Mouse (Mus musculus) adrenal gland, adult 10 weeks (tissue): Measurements from ENCODE around the gene Slc4a1. TPM values are rescaled to one million over a fixed set of nuclear protein-coding genes. Genes with fewer than 3 reads are reported as not detected.

Source experiments
- polyA plus RNA-seq: library from polyadenylated mRNA; stranded (reverse); fragments of 350-450 nt; fragmentation: Illumina TruSeq; extraction: RNeasy Lipid Tissue Mini Kit (QIAGEN cat#74804); gene quantifications from one replicate; pipeline ENCODE4 v1.2.3, GENCODE M21; 2014; ENCODE audit warnings: low read depth, low replicate concordance

Slc4a1 gene
- not detected for polyA plus RNA-seq

DNA sequence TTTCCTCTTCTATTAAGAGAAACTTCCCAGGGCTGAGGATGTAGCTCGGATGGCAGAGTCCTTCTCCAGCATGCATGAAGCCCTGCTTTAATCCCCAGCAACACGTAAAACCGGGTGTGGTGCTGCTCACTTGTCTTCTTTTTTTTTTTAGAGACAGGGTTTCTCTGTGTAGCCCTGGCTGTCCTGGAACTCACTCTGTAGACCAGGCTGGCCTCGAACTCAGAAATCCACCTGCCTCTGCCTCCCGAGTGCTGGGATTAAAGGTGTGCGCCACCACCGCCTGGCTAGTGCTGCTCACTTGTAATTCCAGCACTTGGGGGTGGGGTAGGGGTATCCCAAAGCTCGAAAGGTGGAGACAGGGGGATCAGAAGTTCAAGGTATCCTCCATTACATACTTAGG is at the start of gene Slc4a1:
Slc4a1 (minus strand) TSS at position 101 of the 400 bp plus-strand sequence.

DNA sequence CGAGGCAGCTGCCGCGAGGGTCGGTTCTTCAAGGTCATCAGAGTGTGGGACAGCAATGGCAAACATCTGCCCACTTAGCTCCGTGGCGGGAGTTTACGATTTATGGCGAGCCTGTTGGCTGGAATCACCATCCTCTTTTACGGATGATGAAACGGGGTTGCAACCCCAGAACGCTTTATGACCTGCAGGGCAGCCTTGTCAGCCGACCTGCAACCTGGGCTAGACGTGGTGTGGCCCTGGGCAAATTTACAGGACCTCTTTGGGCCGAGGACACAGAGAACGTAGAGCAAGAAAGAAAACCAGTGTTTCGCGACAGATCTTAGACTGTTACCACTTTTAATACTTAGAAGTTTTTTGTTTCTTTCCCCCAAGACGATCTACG is 41.8 kb upstream of the Slc4a1 start, which contains the start of gene Slc25a39:
Slc25a39 (minus strand) TSS at position 113 of the 382 bp plus-strand sequence.

GRCm38 (mm10) chr11:102393238-102393634 is 27.2 kb upstream of the Slc4a1 start, which contains the start of gene Rundc3a:
Rundc3a (plus strand) TSS chr11:102393403.

DNA sequence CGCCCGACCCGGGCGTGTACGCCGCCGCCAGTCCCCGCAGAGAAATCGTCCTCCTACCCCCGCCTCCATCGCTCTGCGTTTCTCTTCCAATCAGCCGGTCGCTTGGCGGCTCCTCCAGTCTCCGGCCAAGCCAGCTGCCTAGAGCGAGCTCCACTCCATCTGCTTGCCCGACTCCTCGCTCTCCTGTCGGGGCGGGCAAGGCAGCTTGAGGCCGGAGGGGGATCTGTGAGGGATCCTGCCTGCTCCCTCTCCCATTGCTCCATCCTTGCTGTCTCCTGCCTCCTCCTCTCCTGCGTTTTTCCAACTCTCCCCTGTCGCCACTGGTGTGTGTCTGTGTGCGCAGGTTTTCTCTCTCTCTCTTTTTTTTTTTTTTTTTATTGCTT is 46.6 kb downstream of the Slc4a1 start, which contains the start of gene Ubtf:
Ubtf (minus strand) TSS at position 333 of the 383 bp plus-strand sequence.

Other genes with a start within 250 kb of the Slc4a1 start
- not detected for gene Nags, start 220.7 kb downstream of the Slc4a1 start, polyA plus RNA-seq
- gene Tmem101, start 209.8 kb downstream of the Slc4a1 start, polyA plus RNA-seq: 4.9 TPM
- gene Lsm12, start 180.9 kb downstream of the Slc4a1 start, polyA plus RNA-seq: 81.9 TPM
- 1.8 TPM for gene G6pc3, start 176.6 kb downstream of the Slc4a1 start, polyA plus RNA-seq
- 1.4 TPM for gene Hdac5, start 136.0 kb downstream of the Slc4a1 start, polyA plus RNA-seq
- not detected for gene BC030867, start 117.3 kb downstream of the Slc4a1 start, polyA plus RNA-seq
- 0.23 TPM for gene Asb16, start 97.5 kb downstream of the Slc4a1 start, polyA plus RNA-seq
- 6.9 TPM for gene Tmub2, start 81.3 kb downstream of the Slc4a1 start, polyA plus RNA-seq
- gene Atxn7l3, start 69.6 kb downstream of the Slc4a1 start, polyA plus RNA-seq: 11.0 TPM
- 34.9 TPM for gene Ubtf, start 46.5 kb downstream of the Slc4a1 start, polyA plus RNA-seq
- 1.3 TPM for gene Rundc3a, start 27.2 kb upstream of the Slc4a1 start, polyA plus RNA-seq
- gene Slc25a39, start 41.7 kb upstream of the Slc4a1 start, polyA plus RNA-seq: 14.6 TPM
- 11.8 TPM for gene Grn, start 64.1 kb upstream of the Slc4a1 start, polyA plus RNA-seq
- not detected for gene Fam171a2, start 81.5 kb upstream of the Slc4a1 start, polyA plus RNA-seq
- gene Itga2b, start 103.9 kb upstream of the Slc4a1 start, polyA plus RNA-seq: not detected
- gene Gpatch8, start 190.2 kb upstream of the Slc4a1 start, polyA plus RNA-seq: 24.7 TPM
- gene Gm11627, start 213.3 kb upstream of the Slc4a1 start, polyA plus RNA-seq: not detected
- 2.2 TPM for gene Fzd2, start 238.2 kb upstream of the Slc4a1 start, polyA plus RNA-seq